Mouse (Mus musculus) layer of hippocampus, postnatal 10 days (tissue): ENCODE data around the gene Mccc1. TPM values are rescaled to one million over a fixed set of nuclear protein-coding genes. Genes with fewer than 3 reads are reported as not detected.

Experiments
- DNase-seq, 2 experiments: peaks; one replicate each; pipeline ENCODE4 v3.0.0; 2021; ENCODE audit warnings: low spot score in 2 of 2
- total RNA-seq, 2 experiments: library from RNA; stranded (reverse); gene quantifications; 2 replicates each; pipeline ENCODE4 v1.2.3; 2021

Gene Mccc1
- total RNA-seq, 2 experiments from 2014 or later: 27.5 to 34.9 TPM

DNA sequence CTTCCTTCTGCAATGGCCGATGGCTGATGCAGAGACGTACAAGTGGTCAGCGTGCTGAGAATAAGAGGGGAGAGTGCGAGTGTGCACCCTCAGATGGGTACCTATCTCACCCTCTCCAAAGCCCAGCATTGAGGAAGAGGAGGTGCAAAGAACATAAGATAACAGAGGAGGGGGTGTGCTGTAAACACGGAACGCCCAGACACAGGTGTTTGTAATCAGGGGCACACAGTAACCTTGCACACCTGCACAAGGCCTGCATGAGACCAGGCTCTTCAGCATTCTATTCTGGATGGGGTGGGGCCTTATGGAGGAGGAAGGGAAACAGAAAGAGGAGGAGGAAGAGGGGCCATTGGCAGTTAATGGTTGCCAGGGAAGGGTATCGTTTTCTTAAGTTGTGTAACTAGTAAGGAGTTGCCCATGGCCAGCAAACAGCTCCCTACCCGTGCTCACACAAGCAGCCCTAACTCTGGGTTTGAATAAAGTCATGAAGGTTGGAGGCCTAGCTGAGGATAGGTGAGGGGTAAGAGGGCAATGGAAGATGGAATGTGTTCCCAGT is 33.0 kb downstream of the Mccc1 start:
- no peak for DNase-seq

DNA sequence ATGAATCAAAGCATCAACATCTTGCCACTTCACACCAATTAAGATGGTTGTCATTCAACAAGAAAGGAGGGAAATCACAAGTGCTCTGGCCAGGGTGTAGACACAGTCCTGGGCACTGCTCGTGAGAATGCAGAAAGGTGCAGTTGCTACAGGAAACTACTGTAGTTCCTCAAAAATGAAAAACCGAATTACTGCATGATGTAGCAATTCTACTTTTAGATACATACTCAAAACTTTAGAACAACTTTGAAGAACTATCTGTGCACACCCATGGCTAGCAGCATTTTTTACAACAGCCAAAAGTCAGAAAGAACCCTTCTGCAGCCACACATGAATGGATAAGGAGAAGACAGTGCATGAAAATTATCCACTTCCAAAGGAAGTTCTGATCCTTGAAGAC is 34.0 kb downstream of the Mccc1 start:
- no peak for DNase-seq

DNA sequence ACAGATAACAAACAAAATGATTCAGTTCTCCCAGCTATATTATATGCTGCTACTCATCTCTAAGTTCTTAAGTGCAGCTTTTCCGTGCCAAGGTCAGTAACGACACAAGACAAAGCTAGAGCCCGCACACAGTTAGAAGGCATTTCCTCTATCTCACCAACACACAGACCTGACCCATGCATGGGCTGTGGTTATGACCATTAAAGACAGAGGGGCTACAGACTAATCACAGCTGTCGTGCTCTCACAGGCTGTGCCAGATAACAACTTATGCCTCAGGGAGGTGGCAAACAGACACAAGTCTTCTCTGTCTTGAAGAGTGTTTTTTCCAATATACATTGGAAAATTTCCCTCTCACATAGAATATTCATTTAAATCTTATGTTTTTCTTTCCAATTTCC is 35.5 kb downstream of the Mccc1 start:
- no peak for DNase-seq

DNA sequence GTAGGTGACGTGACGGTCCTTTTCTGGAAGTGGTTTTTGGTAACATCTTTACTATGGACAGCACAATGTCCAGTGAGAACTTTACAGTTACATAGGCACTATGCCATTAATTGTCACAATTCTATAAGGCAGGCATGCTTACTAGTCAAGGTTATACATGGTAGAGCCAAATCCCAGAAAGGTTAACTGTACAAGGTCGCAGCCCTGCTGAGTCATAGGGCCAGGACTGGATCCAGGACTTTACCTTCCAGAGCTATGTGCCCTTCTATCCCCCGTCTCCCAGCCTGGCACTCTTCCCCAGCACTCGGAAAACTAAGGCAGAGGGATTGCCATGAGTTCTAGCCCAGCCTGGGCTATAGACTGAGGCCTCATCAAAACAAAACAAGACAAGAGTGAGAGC is 36.6 kb downstream of the Mccc1 start:
- no peak for DNase-seq

DNA sequence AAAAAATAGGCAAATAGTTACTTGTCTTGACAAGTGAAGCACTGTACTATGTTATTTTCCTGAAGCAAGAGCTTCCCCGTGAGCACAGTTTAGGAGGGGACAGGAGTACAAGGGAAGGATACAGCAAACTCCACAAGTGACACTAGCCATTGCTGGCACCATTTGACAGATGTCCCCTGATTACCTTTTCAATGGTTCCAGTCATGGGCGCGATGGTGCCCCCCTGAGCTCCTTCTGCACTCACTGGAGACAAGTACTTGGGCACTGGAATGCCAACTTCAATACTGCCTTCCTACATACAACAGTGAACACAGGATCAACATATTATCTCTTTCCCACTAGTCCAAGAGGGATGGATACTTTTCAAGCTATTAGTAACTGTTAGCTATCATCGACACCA is 37.1 kb downstream of the Mccc1 start:
- no peak for DNase-seq

DNA sequence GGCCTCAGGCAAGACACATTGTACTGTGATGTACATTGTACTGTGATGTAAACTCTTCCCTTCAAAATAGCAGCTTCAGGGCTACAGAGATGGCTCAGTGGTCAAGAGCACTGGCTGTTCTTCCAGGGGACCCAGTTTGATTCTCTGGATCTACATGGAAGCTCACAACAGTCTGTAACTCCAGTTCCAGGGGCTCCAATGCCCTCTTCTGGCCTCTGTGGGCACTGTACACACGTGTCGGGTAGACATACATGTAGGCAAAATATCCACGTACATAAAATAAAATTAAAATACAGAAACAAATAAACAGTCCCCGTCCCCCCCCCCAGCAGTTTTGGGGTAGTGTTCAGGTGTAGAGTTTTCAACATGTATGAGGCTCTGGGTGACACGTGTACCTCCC is 37.5 kb downstream of the Mccc1 start:
- DNase-seq: no peak

DNA sequence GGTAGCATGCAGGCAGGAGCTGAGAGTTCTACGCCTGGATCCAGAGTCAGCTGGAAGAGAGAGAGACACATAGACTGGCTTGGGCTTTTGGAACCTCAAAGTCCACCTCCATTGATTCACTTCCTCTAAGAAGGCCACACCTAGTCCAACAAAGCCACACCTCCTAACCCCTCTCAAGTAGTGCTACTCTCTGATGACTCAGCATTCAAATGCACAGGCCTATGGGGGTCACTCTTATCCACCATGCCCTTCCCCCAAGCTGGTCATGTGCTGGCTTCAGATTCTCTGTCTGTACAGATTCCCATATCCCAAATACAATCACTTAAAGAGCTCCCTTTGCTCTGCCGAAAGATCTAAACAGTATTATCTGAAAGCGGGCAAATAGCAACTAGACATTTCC is 43.2 kb downstream of the Mccc1 start:
- no peak for DNase-seq

DNA sequence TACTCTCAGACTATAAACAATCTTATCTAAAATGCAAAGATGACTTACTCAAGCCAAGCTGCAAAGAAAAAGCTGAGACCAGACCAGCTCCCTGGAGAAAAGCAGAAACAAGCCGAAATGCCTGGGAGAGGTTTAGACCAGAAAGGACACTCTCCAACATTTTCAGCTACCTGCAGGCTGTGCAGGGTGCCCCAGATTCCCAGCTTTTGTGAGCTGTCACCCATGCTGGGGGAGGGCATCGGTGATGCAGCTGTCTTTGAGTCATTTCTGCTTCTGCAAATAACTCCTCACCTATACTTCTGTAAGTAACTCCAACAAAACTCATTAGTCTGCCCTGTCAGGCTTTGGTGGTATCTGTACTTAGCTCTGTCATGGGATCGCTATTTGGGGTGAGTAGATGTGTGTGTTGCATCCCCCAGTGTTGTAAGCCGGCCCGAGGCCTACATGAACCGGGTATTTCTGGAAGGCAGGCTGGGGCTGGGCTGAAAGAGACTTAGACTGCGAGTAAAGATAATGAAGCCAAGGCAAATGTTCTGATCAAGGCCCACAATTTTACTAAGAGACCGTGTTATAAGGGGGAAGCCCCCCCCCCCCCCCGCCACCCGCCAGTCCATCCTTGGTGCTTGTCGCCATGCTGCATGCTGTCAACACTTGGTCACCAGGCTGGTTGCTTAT is 45.4 kb downstream of the Mccc1 start:
- no peak for DNase-seq

DNA sequence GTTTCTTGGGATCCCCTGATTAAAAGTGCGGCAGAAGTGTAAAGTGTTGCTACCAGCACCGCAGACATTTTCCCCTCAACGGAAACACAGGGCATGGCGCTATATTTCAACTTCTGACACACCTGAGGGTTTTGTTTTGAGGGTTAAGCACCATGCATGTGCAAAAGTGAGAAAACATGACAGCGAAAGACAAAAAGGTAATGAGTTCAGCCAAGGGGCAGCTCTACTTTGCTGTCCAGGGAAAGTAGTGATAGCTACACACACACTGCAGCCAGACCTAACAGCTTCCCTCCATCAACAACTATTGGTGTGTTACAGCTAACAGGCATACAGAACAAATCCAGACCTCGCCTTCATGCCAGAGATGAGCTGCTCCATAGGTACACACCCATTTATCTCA is 46.7 kb downstream of the Mccc1 start:
- no peak for DNase-seq

DNA sequence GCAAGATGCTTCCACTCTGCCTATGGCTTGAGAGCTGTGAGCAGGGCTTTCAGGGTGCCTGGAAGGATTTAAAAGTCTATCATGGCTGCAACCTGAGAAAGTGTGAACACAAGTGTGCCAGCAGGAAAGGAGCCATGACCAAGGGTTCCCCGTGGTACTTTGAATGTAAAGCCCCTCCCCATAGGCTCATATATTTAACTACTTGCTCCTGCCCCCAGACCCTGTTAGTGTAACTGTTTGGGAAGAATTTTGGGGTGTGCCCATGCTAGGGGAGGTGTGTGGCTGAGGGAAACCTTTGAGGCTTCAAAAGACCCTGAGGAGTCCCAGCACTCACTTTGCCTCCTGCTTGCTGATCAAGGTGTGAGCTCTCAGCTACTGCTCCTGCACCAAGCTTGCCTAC is 47.3 kb downstream of the Mccc1 start:
- no peak for DNase-seq

DNA sequence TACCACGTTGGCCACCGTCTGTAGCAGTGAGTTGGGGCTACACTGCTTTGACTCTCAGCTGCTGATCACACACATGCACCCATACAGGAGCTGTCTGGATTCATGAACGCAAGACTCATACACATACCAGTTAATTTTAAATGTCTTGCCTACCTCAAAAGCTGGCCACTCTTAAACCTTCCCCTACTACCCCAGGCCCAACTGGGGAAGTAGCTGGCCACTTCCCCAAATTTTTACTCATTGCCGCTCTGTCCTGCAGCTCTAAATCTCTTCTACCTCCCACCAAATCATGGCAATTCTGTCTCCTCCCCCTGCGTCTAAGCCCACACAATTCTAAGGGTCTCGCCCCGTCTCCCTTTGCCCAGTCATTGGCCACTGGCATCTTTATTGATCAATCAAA is 52.3 kb downstream of the Mccc1 start:
- DNase-seq: no peak

DNA sequence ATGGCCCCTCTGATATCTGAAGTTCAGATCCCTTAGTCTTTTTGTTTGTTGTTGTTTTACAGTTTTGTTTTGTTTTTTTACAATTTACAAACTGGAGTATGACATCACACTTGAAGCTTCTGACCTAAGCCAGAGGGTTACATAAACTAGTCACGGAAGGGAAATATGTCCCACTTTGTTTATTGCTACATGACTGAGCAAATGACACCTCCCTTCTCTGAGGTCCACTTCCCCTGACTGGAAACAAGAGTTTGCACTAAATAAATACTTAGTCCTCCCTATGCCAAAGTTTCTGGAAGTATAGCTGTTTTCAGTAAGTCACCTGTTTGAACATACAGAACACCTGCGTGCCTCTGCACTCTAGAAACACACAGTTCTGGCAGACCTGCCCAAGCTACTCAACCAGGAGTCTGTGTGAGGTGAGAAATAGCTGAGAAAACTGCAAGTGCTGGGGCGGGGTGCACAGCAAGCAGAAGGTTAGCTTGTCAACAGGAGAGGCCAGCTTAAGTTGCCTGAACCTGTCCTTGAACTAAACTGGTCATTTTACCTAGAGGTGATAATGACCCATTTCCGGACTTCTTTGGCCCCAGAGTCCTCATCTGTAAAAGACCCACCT is 59.9 kb downstream of the Mccc1 start:
- DNase-seq: no peak

DNA sequence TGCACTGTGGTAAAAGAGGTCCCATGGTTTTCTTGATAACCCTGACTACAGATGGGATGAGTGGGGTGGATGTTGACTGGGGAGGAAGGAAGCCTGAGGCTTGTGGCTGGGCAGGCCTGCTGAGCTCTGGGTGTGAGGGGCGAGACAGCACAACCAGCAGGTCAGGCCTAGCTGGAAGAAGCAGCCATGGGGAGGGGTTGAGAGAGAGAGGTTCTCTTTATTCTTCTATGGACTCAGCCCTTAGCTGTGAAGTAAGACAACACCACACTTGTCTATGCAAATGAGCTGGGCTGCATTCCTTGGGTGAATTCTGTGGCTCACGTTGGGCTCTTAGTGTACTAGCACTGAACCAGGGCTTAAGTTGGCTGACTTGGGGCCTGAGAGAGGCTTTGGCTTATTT is 60.4 kb downstream of the Mccc1 start:
- no peak for DNase-seq

DNA sequence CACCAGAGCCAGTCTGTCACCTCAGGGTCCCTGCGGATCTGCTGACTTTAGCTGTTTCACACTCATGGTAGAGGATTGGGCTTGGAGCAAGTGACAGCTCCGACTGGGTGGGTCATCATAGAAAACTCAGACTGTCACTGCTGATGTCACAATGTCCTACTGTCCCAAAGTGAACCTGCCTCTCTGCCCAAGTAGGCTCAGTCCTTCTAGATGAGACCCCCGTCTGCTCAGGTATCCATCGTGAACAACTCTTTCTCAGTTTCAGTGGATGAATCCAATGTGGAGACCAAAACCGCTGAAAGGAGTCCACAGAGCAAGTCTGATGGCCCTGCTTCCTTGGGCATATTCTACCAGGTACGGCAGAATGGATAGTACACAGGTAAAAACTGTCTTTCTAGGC is 63.1 kb downstream of the Mccc1 start, which contains the start of gene Dcun1d1:
Dcun1d1 (minus strand) TSS at position 101 of the 400 bp plus-strand sequence.
- DNase-seq: no peak

DNA sequence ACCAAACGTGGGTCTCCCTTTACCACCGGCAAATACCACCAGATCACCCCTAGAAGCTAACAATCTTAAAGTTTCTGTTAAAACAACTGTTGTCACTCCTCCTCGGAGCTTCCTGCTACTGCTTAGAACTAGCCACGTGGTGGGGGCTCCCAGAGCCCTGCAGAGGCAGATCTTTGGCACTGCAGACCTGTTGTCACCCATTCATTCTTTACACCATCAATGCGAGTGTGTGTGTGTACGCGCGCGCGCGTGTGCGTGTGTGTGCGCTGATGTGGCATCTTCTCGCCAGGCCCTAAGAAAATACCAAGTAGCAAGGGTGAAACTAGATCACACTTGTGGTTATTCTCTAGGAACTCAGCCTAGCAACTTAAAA is 67.1 kb downstream of the Mccc1 start:
- peak; percentile 31 to 32 for DNase-seq

DNA sequence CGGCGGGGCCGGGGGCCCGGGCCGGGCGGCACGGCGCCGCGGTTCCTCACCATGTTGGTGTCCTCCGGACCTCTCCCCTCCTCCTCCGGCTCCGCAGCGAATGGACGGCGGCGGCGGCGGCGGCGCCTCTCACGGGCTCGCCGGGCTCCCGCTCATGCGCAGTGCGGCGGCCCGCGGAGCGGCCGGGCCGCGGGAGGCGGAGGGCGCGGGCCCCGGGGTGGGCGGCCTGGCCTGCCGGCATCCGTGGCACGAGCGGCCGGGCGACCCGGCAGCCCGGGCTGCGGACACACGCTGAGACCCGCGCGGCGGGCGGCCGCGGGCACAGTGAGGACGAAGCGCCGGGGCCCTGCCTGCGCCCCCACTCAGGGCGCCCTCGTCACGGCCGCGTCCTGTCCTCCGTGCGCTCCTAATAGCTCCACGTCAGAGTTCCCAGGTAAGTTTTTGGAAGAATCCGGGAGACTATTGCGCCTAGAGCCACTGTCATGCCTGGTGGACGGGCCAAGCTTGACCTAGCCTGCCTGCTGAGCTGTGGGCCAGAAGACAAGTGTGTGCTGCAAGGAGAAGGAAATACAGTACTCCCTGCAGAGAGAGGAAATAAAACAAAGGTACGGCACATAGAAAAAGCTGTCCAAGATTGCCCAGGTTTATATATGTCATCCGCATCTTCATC is 67.6 kb downstream of the Mccc1 start:
- DNase-seq: peak; percentile 74 to 86

DNA sequence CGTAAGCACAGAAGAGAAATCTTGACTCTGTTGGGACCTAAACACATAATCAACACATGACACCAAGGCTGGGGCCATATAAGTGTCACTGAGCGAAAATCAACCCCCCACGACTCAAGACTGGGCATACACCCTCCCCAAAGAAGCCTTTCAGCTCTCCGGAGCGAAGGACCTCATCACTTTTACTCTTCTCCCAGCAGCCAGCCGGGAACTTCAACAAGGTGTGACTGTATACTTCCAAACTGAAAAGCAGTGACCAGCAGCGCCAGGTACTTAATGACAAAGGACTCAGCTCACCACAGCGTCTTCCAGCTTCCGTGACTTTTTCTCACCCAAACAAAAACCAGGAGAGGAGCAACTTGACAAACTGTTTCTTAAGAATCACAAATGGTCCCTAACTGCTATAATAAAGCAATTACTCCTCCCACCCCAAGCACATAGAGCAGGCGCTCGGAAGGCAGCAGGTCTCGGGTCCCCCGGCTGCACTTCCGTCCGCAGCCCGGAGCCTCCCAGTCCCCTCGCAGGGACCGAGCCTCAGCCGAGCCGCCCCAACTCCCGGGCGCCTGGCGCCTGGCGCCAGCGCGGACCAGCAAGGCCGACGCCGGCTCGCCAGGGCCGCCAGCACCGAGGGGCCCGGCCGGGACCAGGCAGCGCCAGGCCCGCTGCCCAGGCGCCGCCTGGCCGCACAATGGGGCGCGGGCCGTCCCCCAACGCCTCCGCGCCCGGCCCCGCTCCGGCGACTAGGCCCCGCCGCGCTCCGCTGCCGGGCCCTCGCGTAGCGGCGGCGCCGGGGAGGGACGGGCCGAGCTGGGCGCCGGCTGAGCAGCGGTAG is 68.4 kb downstream of the Mccc1 start:
- DNase-seq: peak; percentile 49 to 59

DNA sequence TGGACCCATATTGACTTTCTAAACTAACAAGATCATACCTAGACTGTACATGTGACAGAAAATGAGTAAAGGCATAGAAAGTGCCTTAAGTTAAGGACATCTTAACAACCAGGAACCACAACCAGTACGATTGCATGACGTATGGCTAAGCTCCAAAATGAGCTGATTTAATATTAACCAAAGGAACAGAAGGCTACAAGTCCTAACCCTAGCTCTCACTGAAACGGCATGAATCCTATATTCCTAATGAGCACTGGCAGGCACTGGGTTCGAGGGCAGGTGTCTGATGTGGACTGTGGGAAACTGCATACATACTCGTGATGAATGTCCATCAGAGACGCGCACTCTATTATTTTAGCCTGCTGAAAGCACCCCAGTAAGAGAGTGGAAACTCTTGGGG is 69.1 kb downstream of the Mccc1 start:
- no peak for DNase-seq

DNA sequence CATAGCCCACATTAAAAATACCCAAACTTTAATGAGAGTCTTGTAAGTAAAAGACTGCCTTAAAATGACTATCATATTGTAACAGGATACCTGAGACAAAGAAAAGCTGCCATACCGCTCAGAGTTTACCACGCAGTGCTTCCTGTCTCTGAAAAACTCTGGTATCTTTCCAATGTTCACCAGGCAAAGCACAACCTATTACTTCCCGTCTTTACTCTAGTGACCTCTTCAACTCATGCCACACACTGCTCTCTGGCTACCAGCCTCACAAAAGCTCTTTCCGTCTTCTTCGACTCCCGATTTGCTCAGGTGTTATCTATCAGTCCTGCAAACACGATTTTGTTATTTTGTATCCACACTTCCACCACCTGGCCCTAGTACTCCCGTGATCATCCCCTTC is 70.6 kb downstream of the Mccc1 start:
- no peak for DNase-seq

DNA sequence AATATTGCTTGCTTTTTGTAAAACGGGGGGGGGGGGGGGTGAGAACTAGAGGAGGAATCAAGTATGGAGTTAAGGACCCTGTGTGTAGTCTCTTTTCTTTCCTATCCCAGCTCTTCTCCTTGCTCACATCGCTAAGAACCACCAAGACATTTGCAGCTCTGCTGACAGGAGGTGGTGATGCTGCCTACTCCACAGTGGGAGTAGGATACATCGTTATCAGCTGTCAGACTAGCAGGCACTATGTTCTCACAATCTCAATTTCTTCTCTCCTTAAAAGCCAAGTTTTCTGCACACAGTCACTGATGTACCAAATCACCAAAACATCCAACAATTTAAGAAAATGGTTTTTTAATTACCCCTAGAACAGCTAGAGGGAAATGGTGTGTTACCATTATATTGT is 71.1 kb downstream of the Mccc1 start:
- DNase-seq: no peak

DNA sequence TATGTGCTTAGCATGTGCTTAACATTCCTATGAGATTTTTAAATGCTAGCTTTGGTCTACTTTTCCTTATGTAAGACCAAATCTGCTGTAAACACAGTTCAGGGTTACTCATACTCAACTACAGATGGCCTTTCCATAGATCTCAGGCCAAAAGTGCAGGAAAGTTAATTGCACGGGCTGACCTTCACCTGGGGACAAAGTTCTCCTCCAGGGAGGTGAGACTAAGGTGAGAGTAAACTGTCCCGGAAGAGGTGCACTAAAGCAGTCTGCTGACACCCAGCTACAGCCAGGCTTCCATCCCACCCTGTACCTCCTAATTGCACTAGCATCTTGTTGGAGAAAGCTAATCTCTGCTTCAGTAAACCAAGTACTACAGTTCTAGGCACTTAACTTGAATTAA is 74.6 kb downstream of the Mccc1 start:
- DNase-seq: no peak

DNA sequence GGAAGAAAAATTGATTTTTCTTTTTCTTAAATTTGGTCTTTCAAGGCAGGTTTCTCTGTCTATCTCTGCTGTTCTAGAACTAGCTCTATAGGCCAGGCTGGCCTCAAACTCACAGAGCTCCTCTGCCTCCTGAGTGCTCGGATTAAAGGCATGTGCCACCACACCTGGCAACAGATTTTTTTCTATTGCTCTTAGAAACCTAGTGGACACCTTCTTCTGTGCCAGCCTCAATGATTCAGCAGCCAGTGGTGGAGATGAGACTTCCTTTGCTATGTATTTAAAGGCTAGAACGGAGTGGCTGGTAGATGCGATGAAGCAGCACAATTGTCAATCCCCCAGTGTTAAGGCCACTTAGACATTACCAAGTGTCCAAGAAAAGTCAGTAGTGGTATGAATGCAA is 76.5 kb downstream of the Mccc1 start:
- DNase-seq: no peak
